Mouse (Mus musculus) forebrain, embryonic 15.5 days (tissue): Measurements from ENCODE around the gene Uncx. TPM values are rescaled to one million over a fixed set of nuclear protein-coding genes. Genes with fewer than 3 reads are reported as not detected.

Experiments
- ATAC-seq: fragments of 200-750 bp; cut with Nextera tagmentation; replicated peaks from 2 replicates; pipeline ENCODE4 v1.8.0; 2017; ENCODE audit warnings: mild to moderate bottlenecking, moderate TSS enrichment, moderate library complexity
- H3K27ac ChIP-seq: fragments of 300-500 bp; sonication (generic); replicated peaks from 2 replicates; pipeline ENCODE4 v1.5.1; 2015; ENCODE audit warnings: mild to moderate bottlenecking, inconsistent platforms
- H3K27me3 ChIP-seq: fragments of 300-500 bp; sonication (generic); 2 replicates; pipeline ENCODE4 v1.6.1; 2015; ENCODE audit warnings: inconsistent platforms
- H3K36me3 ChIP-seq: fragments of 300-500 bp; sonication (generic); 2 replicates; pipeline ENCODE4 v1.6.1; 2015; ENCODE audit warnings: mild to moderate bottlenecking, inconsistent platforms
- H3K4me1 ChIP-seq: fragments of 300-500 bp; sonication (generic); 2 replicates; pipeline ENCODE4 v1.6.1; 2015; ENCODE audit warnings: inconsistent platforms
- H3K4me2 ChIP-seq: fragments of 300-500 bp; sonication (generic); replicated peaks from 2 replicates; pipeline ENCODE4 v1.6.1; 2015; ENCODE audit warnings: mild to moderate bottlenecking, inconsistent platforms
- H3K4me3 ChIP-seq: fragments of 300-500 bp; sonication (generic); 2 replicates; pipeline ENCODE4 v1.5.1; 2015; ENCODE audit warnings: mild to moderate bottlenecking, inconsistent platforms
- H3K9ac ChIP-seq: fragments of 300-500 bp; sonication (generic); replicated peaks from 2 replicates; pipeline ENCODE4 v1.6.1; 2015; ENCODE audit warnings: mild to moderate bottlenecking, inconsistent platforms
- H3K9me3 ChIP-seq: fragments of 300-500 bp; sonication (generic); 2 replicates; pipeline ENCODE4 v1.6.1; 2016; ENCODE audit warnings: inconsistent platforms
- WGBS: fragments of 180-500 bp; shearing (Covaris S2); methylation state at CpG from one replicate; pipeline ENCODE4 v1.1.7; 2015; ENCODE audit warnings: mixed read lengths; 5-methylcytosine and 5-hydroxymethylcytosine counted together
- polyA plus RNA-seq: library from polyadenylated mRNA; unstranded; fragments of >200 nt; fragmentation: Nextera tagmentation; extraction: Ambion mirVana; gene quantifications from 2 replicates; pipeline ENCODE4 v1.2.1, GENCODE M21; 2015

Uncx gene
- polyA plus RNA-seq, 1 experiment from 2014 or later = 4.8 TPM

GRCm38 (mm10) chr5:139595001-139595400 is 51.7 kb downstream of the Uncx start:
- Histone ChIP-seq H3K4me3 (no peak overlapping the region), H3K36me3 (no peaks in the 10 kb centered on the region), H3K27ac (no peak overlapping the region), H3K9ac (no peak overlapping the region), H3K27me3 (peaks cover 23% of the 10 kb centered on the region; the same call in 1 of the 2 replicates), H3K4me2 (no peak overlapping the region), H3K4me1 (peaks cover 27% of the 10 kb centered on the region), H3K9me3 (no peaks in the 10 kb centered on the region)
- no peak for ATAC-seq
- 69% methylated on average over 14 of the region's 14 CpGs for WGBS

Other genes with a start within 250 kb of the Uncx start
- gene Adap1, start 217.9 kb upstream of the Uncx start, polyA plus RNA-seq = 37.0 and 38.7 TPM in 2 replicates
- gene Cox19, start 192.1 kb upstream of the Uncx start, polyA plus RNA-seq = 104 and 113 TPM in 2 replicates
- not detected in 2 replicates for gene Cyp2w1, start 190.9 kb upstream of the Uncx start, polyA plus RNA-seq
- 1.3 and 1.5 TPM in 2 replicates for gene Gpr146, start 165.8 kb upstream of the Uncx start, polyA plus RNA-seq
- 0.13 and 0.20 TPM in 2 replicates for gene C130050O18Rik, start 138.2 kb upstream of the Uncx start, polyA plus RNA-seq
- 7.3 and 8.2 TPM in 2 replicates for gene Gper1, start 120.3 kb upstream of the Uncx start, polyA plus RNA-seq
- 20.4 and 21.0 TPM in 2 replicates for gene 3110082I17Rik, start 83.0 kb upstream of the Uncx start, polyA plus RNA-seq
- 14.2 and 17.5 TPM in 2 replicates for gene Zfand2a, start 58.9 kb upstream of the Uncx start, polyA plus RNA-seq
- gene Micall2, start 192.8 kb downstream of the Uncx start, polyA plus RNA-seq = 4.0 and 4.3 TPM in 2 replicates
- 27.1 and 31.1 TPM in 2 replicates for gene Ints1, start 232.2 kb downstream of the Uncx start, polyA plus RNA-seq
- gene Mafk, start 248.0 kb downstream of the Uncx start, polyA plus RNA-seq = 18.7 and 20.6 TPM in 2 replicates